ENCODE assay signal across 8 mouse cellular contexts in the genomic region with DNA sequence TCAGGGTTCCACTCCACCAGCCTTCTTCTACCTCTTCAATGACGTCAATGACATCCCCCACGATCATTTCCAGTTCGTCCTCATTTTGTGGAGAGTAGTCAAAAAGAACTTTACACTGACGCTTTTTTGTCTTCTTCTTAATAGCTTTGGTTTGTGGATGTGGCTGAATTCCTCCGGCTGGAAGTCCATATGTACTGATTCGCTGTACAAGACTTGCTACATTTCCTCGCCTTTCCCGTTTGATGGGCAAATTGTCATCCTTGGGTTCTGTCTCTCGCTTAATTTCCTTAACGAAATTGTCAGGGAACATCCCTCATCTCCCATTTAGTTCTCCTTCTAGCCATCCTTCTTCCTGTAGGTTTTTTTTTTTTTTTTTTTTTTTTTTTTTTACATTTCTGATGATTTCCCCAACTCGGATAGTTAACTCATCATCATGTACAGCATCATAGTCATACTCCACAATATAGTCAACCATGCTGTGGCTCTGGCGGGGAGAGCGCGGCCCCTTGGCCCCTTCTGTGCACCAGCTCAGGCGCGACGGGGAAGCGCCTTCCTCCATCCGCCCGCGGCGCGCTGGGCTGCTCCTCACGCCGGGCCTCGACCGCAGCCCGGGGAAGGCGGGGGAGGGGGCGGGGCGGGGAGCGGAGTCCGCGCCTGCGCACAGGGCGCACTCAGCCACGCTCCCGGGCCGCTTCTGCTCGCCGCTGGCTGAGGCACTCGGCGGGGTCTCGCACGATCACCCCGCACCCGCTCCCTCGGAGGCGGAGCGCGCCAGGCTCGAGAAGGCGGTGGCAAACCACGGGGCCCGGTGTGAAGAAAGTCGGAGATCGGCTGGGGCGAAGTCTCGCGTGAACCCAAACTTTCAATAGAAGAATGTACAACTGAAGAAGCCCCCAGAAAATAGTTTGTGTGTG. TPM values are rescaled to one million over a fixed set of nuclear protein-coding genes. Genes with fewer than 3 reads are reported as not detected.
DNase-seq lines count a peak whose midpoint lies in the region; ATAC-seq and TF ChIP-seq lines count a peak whose summit lies in the region.

No protein-coding gene starts in this region.

- peak overlapping the region; percentile 25; the same call in 1 of the 2 replicates for H3K9ac ChIP-seq in embryonic facial prominence, embryonic 11.5 days (replicated peaks; ENCODE audit: low read length)
- H3K9ac ChIP-seq in heart, adult 2 months (ENCODE audit: low read depth, low read length), result peak overlapping the region; percentile 80
- no peak overlapping the region for H3K9ac ChIP-seq in limb, embryonic 15.5 days
- peak overlapping the region; percentile 44 for H3K9ac ChIP-seq in midbrain, postnatal 0 days (replicated peaks; ENCODE audit: low read length, poor library complexity, severe bottlenecking)

- DNase-seq in 3134 (ENCODE audit: extremely low read depth, insufficient read length, low spot score), result peak; percentile 91
- DNase-seq in adrenal gland, postnatal 10 days, result peak; percentile 91
- DNase-seq in embryonic facial prominence, embryonic 11.5 days (ENCODE audit: low spot score), result peak; percentile 90
- peak; percentile 81 to 82 for DNase-seq in heart, adult 2 months
- peak; percentile 77 for DNase-seq in kidney, adult 2 months
- peak; percentile 79 for DNase-seq in midbrain, postnatal 0 days (ENCODE audit: low spot score)
- peak; percentile 25 to 60 for DNase-seq in spleen, postnatal 10 days (ENCODE audit: low spot score in 2 of 2)

- no peaks in the 10 kb centered on the region for H3K79me2 ChIP-seq in heart, adult 2 months (replicated peaks; ENCODE audit: control insufficient read depth, insufficient read depth, low read length)

- peak overlapping the region; percentile 57 for H3K4me2 ChIP-seq in embryonic facial prominence, embryonic 11.5 days (ENCODE audit: low read depth, low read length)
- H3K4me2 ChIP-seq in limb, embryonic 15.5 days, result peak overlapping the region; percentile 50
- H3K4me2 ChIP-seq in midbrain, postnatal 0 days (ENCODE audit: low read depth, low read length, poor library complexity, severe bottlenecking), result peak overlapping the region; percentile 69

- no peaks in the 10 kb centered on the region for H3K9me3 ChIP-seq in embryonic facial prominence, embryonic 11.5 days (replicated peaks; ENCODE audit: control insufficient read depth, low read length)
- H3K9me3 ChIP-seq in limb, embryonic 15.5 days, result no peaks in the 10 kb centered on the region
- no peaks in the 10 kb centered on the region for H3K9me3 ChIP-seq in midbrain, postnatal 0 days (ENCODE audit: low read length)

- H3K4me1 ChIP-seq in embryonic facial prominence, embryonic 11.5 days (ENCODE audit: control insufficient read depth, insufficient read depth, low read length), result no peaks in the 10 kb centered on the region
- H3K4me1 ChIP-seq in heart, adult 2 months (ENCODE audit: control insufficient read depth, insufficient read depth, low read length), result no peaks in the 10 kb centered on the region
- no peaks in the 10 kb centered on the region for H3K4me1 ChIP-seq in kidney, adult 2 months (ENCODE audit: control insufficient read depth, insufficient read depth, low read length)
- peaks cover 9% of the 10 kb centered on the region; the same call in 1 of the 2 replicates for H3K4me1 ChIP-seq in limb, embryonic 15.5 days
- H3K4me1 ChIP-seq in midbrain, postnatal 0 days (ENCODE audit: insufficient read depth, low read length), result no peaks in the 10 kb centered on the region

- no peaks in the 10 kb centered on the region for H3K36me3 ChIP-seq in embryonic facial prominence, embryonic 11.5 days (replicated peaks; ENCODE audit: control insufficient read depth, insufficient read depth, low read depth, low read length)
- H3K36me3 ChIP-seq in heart, adult 2 months (ENCODE audit: control insufficient read depth, insufficient read depth, low read length), result no peaks in the 10 kb centered on the region
- H3K36me3 ChIP-seq in kidney, adult 2 months (ENCODE audit: control insufficient read depth, insufficient read depth, low read length), result no peaks in the 10 kb centered on the region
- no peaks in the 10 kb centered on the region for H3K36me3 ChIP-seq in limb, embryonic 15.5 days
- H3K36me3 ChIP-seq in midbrain, postnatal 0 days (ENCODE audit: insufficient read depth, low read length), result no peaks in the 10 kb centered on the region

- H3K27me3 ChIP-seq in embryonic facial prominence, embryonic 11.5 days (ENCODE audit: control insufficient read depth, insufficient read depth, low read length), result no peaks in the 10 kb centered on the region
- H3K27me3 ChIP-seq in heart, adult 2 months (ENCODE audit: control insufficient read depth, insufficient read depth, low read length), result no peaks in the 10 kb centered on the region
- H3K27me3 ChIP-seq in kidney, adult 2 months (replicated peaks; ENCODE audit: control insufficient read depth, insufficient read depth, low read length), result no peaks in the 10 kb centered on the region
- H3K27me3 ChIP-seq in limb, embryonic 15.5 days, result no peaks in the 10 kb centered on the region
- no peaks in the 10 kb centered on the region for H3K27me3 ChIP-seq in midbrain, postnatal 0 days (ENCODE audit: insufficient read depth, low read length)

- peak; percentile 97 for ATAC-seq in embryonic facial prominence, embryonic 11.5 days (replicated peaks; ENCODE audit: insufficient number of reproducible peaks, low FRiP score, low TSS enrichment, low read depth)
- peak; percentile 96 for ATAC-seq in limb, embryonic 15.5 days (ENCODE audit: insufficient number of reproducible peaks, low FRiP score, low TSS enrichment, low read depth)
- ATAC-seq in midbrain, postnatal 0 days (ENCODE audit: low FRiP score), result peak; percentile 88

- no peak overlapping the region; the same call in 1 of the 2 replicates for H3K27ac ChIP-seq in embryonic facial prominence, embryonic 11.5 days (replicated peaks; ENCODE audit: low read depth, low read length)
- H3K27ac ChIP-seq in heart, adult 2 months, result no peak overlapping the region; the same call in 1 of the 2 replicates
- H3K27ac ChIP-seq in kidney, adult 2 months (ENCODE audit: insufficient read depth, low read depth, low read length), result no peak overlapping the region
- peak overlapping the region; percentile 75 for H3K27ac ChIP-seq in limb, embryonic 15.5 days
- no peak overlapping the region for H3K27ac ChIP-seq in midbrain, postnatal 0 days (ENCODE audit: low read depth, low read length)

- TF ChIP-seq POLR2A in heart, adult 2 months (IDR thresholded peaks at IDR 0.05; ENCODE audit: insufficient read depth, low read depth, low read length), result no peak
- no peak for TF ChIP-seq POLR2A in kidney, adult 2 months (IDR thresholded peaks at IDR 0.05; ENCODE audit: low read depth, low read length)

- peak overlapping the region; percentile 21 for H3K4me3 ChIP-seq in embryonic facial prominence, embryonic 11.5 days (ENCODE audit: low read depth, low read length)
- H3K4me3 ChIP-seq in heart, adult 2 months, result peak overlapping the region; percentile 48
- peak overlapping the region; percentile 60 for H3K4me3 ChIP-seq in kidney, adult 2 months (ENCODE audit: insufficient read depth, low read depth, low read length)
- peak overlapping the region; percentile 41 for H3K4me3 ChIP-seq in limb, embryonic 15.5 days
- H3K4me3 ChIP-seq in midbrain, postnatal 0 days (ENCODE audit: low read depth, low read length), result peak overlapping the region; percentile 47

- TF ChIP-seq EP300 in heart, adult 2 months (IDR thresholded peaks at IDR 0.05; ENCODE audit: insufficient read depth, low read depth, low read length), result no peak

- no peak for TF ChIP-seq CTCF in heart, adult 2 months (IDR thresholded peaks at IDR 0.05)
- TF ChIP-seq CTCF in kidney, adult 2 months (conservative IDR thresholded peaks at IDR 0.05; ENCODE audit: insufficient read depth, insufficient read length, low read depth, low read length), result no peak
- no peak for TF ChIP-seq CTCF in midbrain, postnatal 0 days (IDR thresholded peaks at IDR 0.05)

- intact Hi-C loops in heart, adult 2 months (cut with DNase I), result no loop called here

- 6% methylated on average over 59 of the region's 60 CpGs for WGBS in embryonic facial prominence, embryonic 11.5 days
- 7% methylated on average over 60 of the region's 60 CpGs for WGBS in heart, adult 2 months
- WGBS in kidney, adult 2 months, result 8% methylated on average over 60 of the region's 60 CpGs
- WGBS in limb, embryonic 15.5 days, result 6% methylated on average over 58 of the region's 60 CpGs
- 3% methylated on average over 60 of the region's 60 CpGs for WGBS in midbrain, postnatal 0 days

RNA-seq across cellular contexts. Expression of a gene that starts 12.4 kb away (rescaled TPM):
- 10 to 100 TPM; 10.1 to 13.1 TPM for total RNA-seq in adrenal gland, postnatal 10 days (2021)
- 8.9 and 11.9 TPM in 2 replicates for polyA plus RNA-seq in embryonic facial prominence, embryonic 11.5 days (2014; fragmentation: Nextera tagmentation; extraction: Ambion mirVana)
- 1 to 10 TPM; 2.3 to 2.7 TPM for total RNA-seq in heart, adult 2 months (2021)
- 1.1 and 1.7 TPM in 2 replicates for polyA plus RNA-seq in heart, adult 2 months (2012; rRNA removed)
- 1.1 and 1.2 TPM in 2 replicates for polyA plus RNA-seq in kidney, adult 2 months (2012; rRNA removed)
- 17.8 and 19.2 TPM in 2 replicates for polyA plus RNA-seq in limb, embryonic 15.5 days (2015; fragmentation: Nextera tagmentation; extraction: Ambion mirVana)
- 5.2 and 6.9 TPM in 2 replicates for total RNA-seq in midbrain, postnatal 0 days (2014; rRNA removed)
- 1.7 TPM in 2 replicates for polyA plus RNA-seq in midbrain, postnatal 0 days (2015; fragmentation: Nextera tagmentation; extraction: Ambion mirVana)
